Mouse (Mus musculus) CD4-positive, CD25-positive, alpha-beta regulatory T cell, adult 4 months (primary cell): ENCODE measurements around the gene Pip4k2b. TPM values are rescaled to one million over a fixed set of nuclear protein-coding genes. Genes with fewer than 3 reads are reported as not detected.

Experiments used
- polyA plus RNA-seq, 2 experiments: library from polyadenylated mRNA; unstranded; fragments of 100-300 nt; shearing (Covaris generic); gene quantifications; one replicate each; pipeline ENCODE4 v1.2.1; 2017

Gene Pip4k2b
- polyA plus RNA-seq, 2 experiments from 2014 or later: 1.4 to 2.2 TPM

Other genes with a start within 250 kb of the Pip4k2b start
- not detected for gene 4933428G20Rik, start 244.4 kb downstream of the Pip4k2b start, polyA plus RNA-seq
- not detected for gene Srcin1, start 168.5 kb downstream of the Pip4k2b start, polyA plus RNA-seq
- under 1 TPM; 0.43 to 0.78 TPM for gene Epop, start 115.0 kb downstream of the Pip4k2b start, polyA plus RNA-seq
- 10 to 100 TPM in 1 of 2 experiments, 1 to 10 TPM in 1; 8.0 to 14.1 TPM for gene Mllt6, start 81.3 kb downstream of the Pip4k2b start, polyA plus RNA-seq
- 10 to 100 TPM; 63.5 to 80.3 TPM for gene Cisd3, start 58.9 kb downstream of the Pip4k2b start, polyA plus RNA-seq
- gene Pcgf2, start 44.2 kb downstream of the Pip4k2b start, polyA plus RNA-seq: 1 to 10 TPM; 2.9 to 4.6 TPM
- gene Psmb3, start 41.3 kb downstream of the Pip4k2b start, polyA plus RNA-seq: 100 to 1,000 TPM; 453 to 558 TPM
- gene Cwc25, start 21.9 kb upstream of the Pip4k2b start, polyA plus RNA-seq: 10 to 100 TPM; 25.2 to 33.8 TPM
- not detected for gene 1700001P01Rik, start 31.2 kb upstream of the Pip4k2b start, polyA plus RNA-seq
- 1,000 to 10,000 TPM in 1 of 2 experiments, 100 to 1,000 TPM in 1; 884 to 1,093 TPM for gene Rpl23, start 37.7 kb upstream of the Pip4k2b start, polyA plus RNA-seq
- gene Lasp1, start 54.3 kb upstream of the Pip4k2b start, polyA plus RNA-seq: 10 to 100 TPM; 46.4 to 49.9 TPM
- 1 to 10 TPM; 1.4 TPM for gene B230217C12Rik, start 96.1 kb upstream of the Pip4k2b start, polyA plus RNA-seq
- gene Fbxo47, start 139.4 kb upstream of the Pip4k2b start, polyA plus RNA-seq: under 1 TPM; 0.34 to 0.65 TPM
- 1 to 10 TPM; 1.8 to 3.7 TPM for gene Plxdc1, start 241.7 kb upstream of the Pip4k2b start, polyA plus RNA-seq